Mouse (Mus musculus): Measurements from ENCODE around the gene Naa38.

The Naa38 gene

DNA sequence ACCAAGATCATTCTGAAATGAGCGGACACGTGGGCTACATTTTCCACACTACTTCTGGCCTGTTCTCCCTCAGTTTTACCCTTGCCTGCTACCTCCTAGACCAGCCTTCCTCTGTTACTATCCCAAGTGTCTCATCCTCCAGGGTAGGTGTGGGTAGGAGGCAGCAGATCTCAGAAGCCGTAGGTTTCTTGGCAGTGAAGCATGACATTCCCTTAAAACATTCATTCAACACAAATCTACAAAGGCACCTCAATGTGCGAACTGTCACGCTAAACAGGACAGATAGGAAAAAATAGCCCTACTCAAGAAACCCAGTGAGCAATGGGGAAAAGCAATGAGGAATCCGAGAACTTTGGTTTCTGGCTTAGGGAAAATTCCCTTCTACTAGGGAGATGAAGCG lies 17.3 kb downstream of the Naa38 start:
- H3K36me3 ChIP-seq (ENCODE audit: control insufficient read depth, insufficient read depth, low read length, poor library complexity, severe bottlenecking) = no peaks in the 10 kb centered on the region
- DNase-seq (ENCODE audit: low read depth, low spot score) = no peak
- no peaks in the 10 kb centered on the region for H3K27me3 ChIP-seq (ENCODE audit: control insufficient read depth, insufficient read depth, low read length, poor library complexity, severe bottlenecking)

DNA sequence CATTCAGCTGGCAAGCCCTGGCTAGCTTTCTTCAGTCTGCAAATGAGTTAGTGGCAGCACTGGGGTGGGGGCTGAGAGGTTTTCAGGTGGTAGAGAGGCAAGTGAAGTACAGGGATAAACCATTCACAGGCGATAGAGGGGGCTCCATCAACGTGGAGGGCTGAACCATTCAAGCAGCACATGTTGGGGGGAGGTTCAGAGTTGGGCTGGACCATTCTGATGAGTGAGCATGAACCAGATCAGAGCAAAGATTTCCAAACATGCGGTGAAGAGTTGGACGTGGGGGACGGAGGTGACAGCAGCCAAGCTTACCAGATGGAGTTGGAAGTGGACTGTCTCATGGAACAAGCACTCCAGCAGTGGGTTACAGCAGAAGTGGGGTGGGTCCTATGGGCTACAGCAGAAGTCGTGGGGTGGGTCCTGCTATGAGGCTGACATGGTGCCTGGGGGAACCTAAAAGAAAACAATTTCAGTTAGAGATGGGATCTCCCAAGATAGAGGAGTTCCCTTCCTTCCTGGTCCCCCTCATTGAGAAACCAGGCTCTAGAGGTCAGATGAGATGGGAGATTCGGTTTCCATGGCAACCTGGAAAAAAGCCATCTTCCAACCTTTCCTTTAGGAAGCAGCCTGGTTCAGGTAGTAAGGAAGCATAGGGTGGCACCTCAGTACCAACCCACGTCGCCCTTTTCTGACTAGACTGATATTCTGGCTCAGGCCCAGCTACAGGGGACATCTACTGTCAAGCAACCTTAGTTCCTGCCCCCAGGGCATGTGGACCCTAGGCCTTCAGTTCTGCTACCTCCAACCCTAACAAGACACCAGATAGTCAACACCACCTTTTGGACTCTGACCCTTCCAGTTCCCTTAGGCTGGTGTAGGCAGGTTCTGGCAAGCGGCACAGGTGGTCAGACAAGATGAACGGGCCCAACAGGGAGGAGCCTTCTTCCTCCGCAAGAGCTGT lies 18.2 kb downstream of the Naa38 start, which contains the start of gene Kdm6b:
Gene Kdm6b (minus strand): TSS at position 455 of the 961 bp plus-strand sequence.
- no peaks in the 10 kb centered on the region for H3K36me3 ChIP-seq (ENCODE audit: control insufficient read depth, insufficient read depth, low read length, poor library complexity, severe bottlenecking)
- peak; percentile 26 for DNase-seq (ENCODE audit: low read depth, low spot score)
- H3K27me3 ChIP-seq (ENCODE audit: control insufficient read depth, insufficient read depth, low read length, poor library complexity, severe bottlenecking) = 0 out of 2 replicates have a peak, but pooled peaks cover 3% of the 10 kb centered on the region

DNA sequence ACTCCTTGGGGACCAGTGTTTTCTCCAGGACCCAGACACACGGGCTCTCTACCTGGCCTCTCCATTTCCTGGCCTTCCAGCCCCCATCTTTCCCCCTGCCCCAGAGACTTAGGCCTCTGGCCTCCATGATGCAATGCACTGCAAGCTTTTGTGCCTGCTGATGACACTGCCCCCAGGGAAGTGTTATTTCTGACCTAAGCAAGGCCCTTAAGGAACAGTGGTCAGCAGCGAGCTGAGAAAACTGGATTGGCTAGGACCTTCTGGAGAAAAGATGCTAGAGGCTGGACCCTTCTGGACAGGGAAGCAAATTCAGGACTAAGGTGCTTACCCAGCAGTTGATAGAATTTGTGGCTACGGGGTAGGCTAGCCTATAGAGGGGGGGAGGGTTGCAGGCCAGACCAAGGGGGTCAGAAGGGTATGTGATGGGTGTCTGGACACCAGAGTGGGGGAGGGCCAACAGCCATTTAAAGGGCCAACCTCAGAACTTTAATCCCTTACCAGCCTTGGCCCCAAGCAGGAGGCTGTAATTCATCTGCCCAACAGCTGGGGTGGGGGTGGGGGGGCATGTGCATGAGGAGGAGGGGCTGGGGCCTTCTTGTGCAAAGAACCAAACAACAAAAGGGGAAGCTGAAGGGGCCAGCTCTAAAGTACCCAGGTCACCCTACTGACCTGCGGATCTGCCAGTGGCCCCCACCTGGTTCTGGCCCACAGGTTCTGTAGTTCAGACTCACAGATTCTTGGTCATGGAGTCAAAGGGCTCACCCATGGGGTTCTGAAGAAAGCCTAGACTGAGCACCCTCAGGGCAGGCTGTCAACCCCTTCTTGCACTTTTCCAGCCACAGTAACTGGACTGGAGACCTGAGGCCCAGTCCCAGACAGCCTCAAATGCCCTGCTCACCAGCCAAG lies 19.4 kb downstream of the Naa38 start:
- peak; percentile 12 for DNase-seq (ENCODE audit: low read depth, low spot score)
- Histone ChIP-seq H3K27me3 (ENCODE audit: control insufficient read depth, insufficient read depth, low read length, poor library complexity, severe bottlenecking) (0 out of 2 replicates have a peak, but pooled peaks cover 3% of the 10 kb centered on the region), H3K36me3 (ENCODE audit: control insufficient read depth, insufficient read depth, low read length, poor library complexity, severe bottlenecking) (no peaks in the 10 kb centered on the region)

DNA sequence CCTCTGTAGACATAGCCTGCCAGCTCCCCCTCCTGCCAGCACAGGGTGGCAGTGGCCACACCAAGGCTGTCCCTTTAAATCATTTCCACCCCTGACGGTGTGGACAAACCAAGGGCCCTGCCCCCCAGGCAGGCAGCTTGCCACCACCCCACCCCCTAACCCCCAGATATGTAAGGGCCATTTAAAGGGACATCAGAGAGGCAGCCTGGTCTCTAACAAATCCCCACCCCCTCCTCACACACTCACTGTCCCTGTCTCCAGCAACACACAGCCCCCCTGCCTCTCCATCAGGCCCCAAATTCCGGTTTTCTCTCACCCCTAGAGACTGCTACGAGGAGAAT lies 20.0 kb downstream of the Naa38 start:
- Histone ChIP-seq H3K36me3 (ENCODE audit: control insufficient read depth, insufficient read depth, low read length, poor library complexity, severe bottlenecking) (no peaks in the 10 kb centered on the region), H3K27me3 (ENCODE audit: control insufficient read depth, insufficient read depth, low read length, poor library complexity, severe bottlenecking) (0 out of 2 replicates have a peak, but pooled peaks cover 3% of the 10 kb centered on the region)
- DNase-seq (ENCODE audit: low read depth, low spot score) = no peak

DNA sequence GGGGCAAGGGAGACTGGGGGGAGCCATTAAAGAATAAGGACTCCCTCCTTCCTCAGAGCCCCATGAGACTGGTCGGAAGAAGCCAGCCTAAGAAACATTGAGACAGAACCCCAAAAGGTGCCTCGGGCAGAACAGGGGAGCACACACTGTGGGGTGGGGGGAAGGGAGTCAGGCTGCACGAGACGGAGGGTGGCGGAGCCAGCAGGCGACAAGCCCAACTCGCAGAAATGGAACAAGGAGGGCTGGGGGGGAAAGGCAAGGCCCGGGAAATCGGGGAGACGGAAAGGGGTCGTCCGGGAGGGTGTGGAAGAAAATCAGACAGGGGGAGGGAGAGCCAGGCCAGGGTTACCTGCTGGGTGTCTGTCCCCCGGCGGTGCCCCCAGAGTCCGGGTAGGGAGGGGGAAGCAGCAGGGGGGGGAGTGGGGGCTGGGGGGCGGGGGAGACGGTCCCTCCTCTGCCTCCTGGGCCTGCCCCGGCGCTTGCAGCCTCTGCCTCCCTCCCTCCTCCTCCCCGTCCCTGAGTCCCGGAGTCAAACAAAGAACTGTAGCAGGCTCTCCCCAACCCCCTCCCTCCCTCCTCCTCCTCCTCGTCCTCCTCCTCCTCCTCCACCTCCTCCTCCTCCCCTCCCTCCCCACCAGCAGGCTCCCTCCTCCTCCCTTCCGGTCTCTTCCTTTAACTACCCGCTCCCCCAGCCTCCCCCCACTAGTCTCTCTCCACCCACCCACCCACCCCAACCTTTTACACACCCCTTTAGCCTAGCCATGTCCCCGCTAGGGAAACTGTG lies 20.6 kb downstream of the Naa38 start:
- DNase-seq (ENCODE audit: low read depth, low spot score) = peak; percentile 22
- no peaks in the 10 kb centered on the region for H3K36me3 ChIP-seq (ENCODE audit: control insufficient read depth, insufficient read depth, low read length, poor library complexity, severe bottlenecking)
- H3K27me3 ChIP-seq (ENCODE audit: control insufficient read depth, insufficient read depth, low read length, poor library complexity, severe bottlenecking) = 0 out of 2 replicates have a peak, but pooled peaks cover 3% of the 10 kb centered on the region

DNA sequence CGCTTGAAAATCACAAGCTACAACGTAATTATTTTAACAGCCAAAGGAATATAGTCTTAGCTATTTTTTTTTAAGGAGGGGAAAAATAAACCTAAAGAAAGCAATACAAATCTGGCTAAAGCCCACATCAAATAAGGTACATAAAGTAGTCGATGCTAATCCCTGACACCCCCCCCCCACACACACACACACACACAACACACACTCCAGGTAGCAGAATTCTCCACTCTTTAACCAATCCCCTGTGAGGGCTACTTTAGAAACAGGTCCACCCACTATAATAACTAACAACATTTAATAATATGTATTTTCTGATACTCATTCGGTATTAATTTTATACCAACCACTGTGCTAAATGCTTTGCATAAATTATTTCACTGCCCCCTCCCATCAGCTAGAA lies 21.2 kb downstream of the Naa38 start:
- H3K36me3 ChIP-seq (ENCODE audit: control insufficient read depth, insufficient read depth, low read length, poor library complexity, severe bottlenecking) = no peaks in the 10 kb centered on the region
- DNase-seq (ENCODE audit: low read depth, low spot score) = no peak

DNA sequence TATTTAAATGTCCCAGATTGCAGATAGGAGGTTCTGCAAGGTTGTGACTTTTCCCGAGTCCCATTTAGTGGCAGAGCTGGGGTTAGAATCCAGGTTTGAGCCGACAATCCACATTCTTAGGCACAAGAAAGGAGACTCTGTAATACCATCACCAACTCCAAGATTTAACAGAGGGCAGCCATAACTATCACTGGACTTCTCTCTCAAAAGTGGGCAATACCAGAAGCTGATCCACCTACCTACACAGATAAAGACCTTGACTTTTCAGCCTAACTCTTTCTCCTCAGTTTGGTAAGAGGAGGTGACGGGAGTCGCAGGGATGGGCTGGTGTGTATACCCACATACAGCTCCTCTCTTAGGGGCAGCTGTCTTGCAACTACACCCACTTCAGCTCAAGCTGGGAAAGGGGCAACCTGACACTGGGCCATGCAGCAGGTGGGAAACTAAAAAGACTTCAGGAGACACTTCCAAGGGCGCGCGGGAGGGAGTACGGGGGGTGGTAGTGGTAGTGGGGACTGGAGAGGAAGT lies 21.7 kb downstream of the Naa38 start:
- Histone ChIP-seq H3K27me3 (ENCODE audit: control insufficient read depth, insufficient read depth, low read length, poor library complexity, severe bottlenecking) (0 out of 2 replicates have a peak, but pooled peaks cover 3% of the 10 kb centered on the region), H3K36me3 (ENCODE audit: control insufficient read depth, insufficient read depth, low read length, poor library complexity, severe bottlenecking) (no peaks in the 10 kb centered on the region)
- peak; percentile 6 for DNase-seq (ENCODE audit: low read depth, low spot score)

More for the DNA sequence above, 21.2 kb downstream of the Naa38 start:
- H3K27me3 ChIP-seq (ENCODE audit: control insufficient read depth, insufficient read depth, low read length, poor library complexity, severe bottlenecking) = 0 out of 2 replicates have a peak, but pooled peaks cover 3% of the 10 kb centered on the region

DNA sequence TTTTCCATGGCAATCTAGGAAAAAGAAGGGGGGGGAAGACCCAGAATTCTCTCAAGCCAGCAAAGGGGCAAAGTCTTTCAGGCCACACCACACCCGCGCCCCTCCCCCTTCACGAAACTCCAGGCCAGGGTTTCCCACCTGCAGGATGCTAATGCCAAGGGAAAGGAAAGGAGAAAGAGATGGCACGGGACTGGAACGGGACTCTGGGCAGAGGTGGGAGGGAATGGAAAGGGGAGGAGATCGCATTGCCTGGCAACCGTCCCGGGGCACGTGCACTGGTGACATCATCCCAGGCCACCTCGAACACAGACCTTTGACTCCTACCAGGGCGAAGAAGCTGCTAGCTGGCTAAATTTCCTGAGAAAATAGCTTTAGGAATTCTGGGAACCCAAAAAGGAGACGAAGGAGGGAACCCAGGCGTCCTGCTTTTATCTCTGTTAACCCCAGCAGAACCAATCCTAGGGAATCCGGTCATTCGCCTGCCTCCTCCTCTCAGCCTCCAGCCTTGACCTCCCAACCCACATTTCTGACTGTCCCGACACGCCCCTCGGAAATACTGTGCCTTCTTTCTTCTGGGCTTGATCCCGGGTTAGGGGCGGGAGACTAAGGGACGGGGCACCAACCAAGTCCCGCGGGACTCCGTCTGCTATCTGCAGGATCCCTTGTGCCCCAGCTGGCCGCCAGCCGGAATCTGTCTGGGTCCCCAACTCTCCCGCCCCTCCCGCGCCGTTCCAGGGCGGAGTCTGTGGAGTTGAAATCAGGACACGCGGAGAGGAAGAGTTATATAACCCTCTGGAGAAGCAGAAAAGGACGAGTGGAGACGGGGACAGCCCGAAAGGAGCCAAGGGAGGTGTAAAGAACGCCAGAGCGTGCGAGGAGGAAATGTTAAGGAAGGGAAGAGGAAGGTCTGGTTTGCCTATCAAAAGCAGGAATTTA lies 22.4 kb downstream of the Naa38 start:
- peak; percentile 70 for DNase-seq (ENCODE audit: low read depth, low spot score)
- Histone ChIP-seq H3K27me3 (ENCODE audit: control insufficient read depth, insufficient read depth, low read length, poor library complexity, severe bottlenecking) (0 out of 2 replicates have a peak, but pooled peaks cover 3% of the 10 kb centered on the region), H3K36me3 (ENCODE audit: control insufficient read depth, insufficient read depth, low read length, poor library complexity, severe bottlenecking) (no peaks in the 10 kb centered on the region)

DNA sequence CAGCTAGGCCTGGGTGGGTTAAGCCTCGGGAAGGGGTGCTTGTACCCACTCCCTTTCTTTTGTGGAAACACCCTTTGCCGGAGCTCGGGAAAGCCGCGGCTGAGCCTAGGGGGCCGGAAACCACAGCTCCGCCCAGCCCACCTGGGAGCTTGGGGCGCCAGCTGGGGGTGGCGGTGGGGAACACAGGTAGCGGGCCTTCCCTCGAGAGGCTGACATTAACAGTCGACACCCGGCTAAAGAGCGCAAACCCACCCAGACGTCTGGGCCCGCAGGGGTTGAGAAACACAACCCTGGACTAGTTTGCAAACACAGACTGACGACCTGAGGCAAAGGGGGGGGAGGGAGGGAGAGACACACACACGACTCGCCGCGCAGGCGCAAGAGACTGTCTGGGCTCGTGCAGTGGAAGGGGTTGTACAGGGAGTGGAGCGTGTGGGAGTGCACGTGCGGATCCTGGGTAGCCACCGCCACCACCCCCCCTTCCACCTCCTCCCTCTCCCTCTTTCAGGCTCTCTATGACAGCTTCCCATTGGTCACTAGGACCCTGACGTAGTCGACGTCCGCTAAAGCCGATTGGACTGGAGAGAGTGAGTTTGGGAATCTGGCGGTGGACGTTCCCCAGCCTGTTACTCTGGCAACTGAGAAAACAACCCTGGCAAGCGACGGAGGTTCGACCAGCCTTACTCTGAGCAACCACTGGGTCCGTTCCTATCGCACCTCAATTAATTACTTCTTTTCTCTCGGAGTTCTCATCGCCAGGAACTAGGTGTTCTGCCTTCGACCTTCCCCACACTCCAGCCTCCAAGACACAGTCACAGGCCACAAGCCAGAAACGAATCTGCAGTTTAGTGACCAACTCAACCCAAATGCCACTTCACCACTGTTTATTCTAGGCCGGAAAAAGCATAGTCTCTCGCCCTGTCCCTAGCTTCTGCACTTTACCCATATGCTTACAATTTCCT lies 23.5 kb downstream of the Naa38 start:
- Histone ChIP-seq H3K27me3 (ENCODE audit: control insufficient read depth, insufficient read depth, low read length, poor library complexity, severe bottlenecking) (0 out of 2 replicates have a peak, but pooled peaks cover 3% of the 10 kb centered on the region), H3K36me3 (ENCODE audit: control insufficient read depth, insufficient read depth, low read length, poor library complexity, severe bottlenecking) (no peaks in the 10 kb centered on the region)
- peak; percentile 89 for DNase-seq (ENCODE audit: low read depth, low spot score)

DNA sequence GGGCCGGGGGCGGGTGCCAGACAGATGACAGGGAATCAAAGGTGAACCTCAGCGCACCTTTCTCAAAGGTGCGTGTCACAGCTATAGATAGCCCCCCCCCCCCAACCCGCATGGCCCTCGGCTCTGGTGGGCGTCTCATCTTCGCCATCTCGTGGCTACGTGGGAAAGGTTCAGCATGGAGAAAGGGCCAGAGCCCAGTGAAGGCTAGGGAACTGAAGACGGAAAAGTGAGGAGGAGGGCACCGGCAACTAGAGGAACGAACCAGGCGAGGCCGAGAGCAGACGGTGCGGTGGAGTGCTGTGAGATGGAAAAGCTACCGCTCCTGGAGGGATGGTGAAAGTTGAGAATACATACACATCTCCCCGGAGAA lies 24.1 kb downstream of the Naa38 start:
- Histone ChIP-seq H3K27me3 (ENCODE audit: control insufficient read depth, insufficient read depth, low read length, poor library complexity, severe bottlenecking) (0 out of 2 replicates have a peak, but pooled peaks cover 3% of the 10 kb centered on the region), H3K36me3 (ENCODE audit: control insufficient read depth, insufficient read depth, low read length, poor library complexity, severe bottlenecking) (no peaks in the 10 kb centered on the region)
- DNase-seq (ENCODE audit: low read depth, low spot score) = peak; percentile 63

DNA sequence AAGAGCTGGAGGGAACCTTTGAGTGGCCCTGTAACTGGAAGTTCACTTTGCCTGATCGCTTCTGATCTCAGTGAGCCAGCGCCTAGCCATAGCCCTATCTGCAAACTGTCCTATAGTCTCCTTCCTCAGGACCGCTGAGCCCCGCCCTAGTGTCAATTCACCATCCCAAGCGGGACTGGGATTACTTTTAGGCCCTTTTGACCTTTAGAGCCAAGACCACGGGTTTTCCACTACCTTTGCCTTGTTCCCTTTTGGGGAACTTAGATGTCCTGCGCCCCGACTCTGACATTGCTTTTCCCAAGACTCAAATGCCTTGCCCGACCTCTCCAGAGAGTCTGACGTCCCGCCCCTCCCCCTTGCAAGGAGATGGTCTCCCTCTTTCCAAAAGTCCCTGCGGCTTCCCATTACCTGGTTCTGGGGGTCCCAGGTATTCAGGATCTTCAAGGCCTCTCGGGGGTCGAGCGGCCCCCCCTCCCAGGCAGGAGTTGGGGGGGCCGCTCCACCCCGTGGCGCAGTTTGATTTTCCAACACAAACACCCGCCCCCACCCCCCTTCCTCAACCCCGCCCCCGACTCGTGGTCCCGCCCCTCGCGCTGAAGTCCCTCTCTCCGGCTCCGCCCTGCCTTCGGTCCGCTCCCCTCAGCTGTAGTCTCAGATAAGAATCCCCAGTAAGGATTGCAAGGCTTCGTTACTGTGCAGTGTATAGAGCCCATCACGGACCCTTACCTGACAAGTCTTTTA lies 24.7 kb downstream of the Naa38 start:
- DNase-seq (ENCODE audit: low read depth, low spot score) = peak; percentile 47
- no peaks in the 10 kb centered on the region for H3K36me3 ChIP-seq (ENCODE audit: control insufficient read depth, insufficient read depth, low read length, poor library complexity, severe bottlenecking)
- 0 out of 2 replicates have a peak, but pooled peaks cover 3% of the 10 kb centered on the region for H3K27me3 ChIP-seq (ENCODE audit: control insufficient read depth, insufficient read depth, low read length, poor library complexity, severe bottlenecking)

DNA sequence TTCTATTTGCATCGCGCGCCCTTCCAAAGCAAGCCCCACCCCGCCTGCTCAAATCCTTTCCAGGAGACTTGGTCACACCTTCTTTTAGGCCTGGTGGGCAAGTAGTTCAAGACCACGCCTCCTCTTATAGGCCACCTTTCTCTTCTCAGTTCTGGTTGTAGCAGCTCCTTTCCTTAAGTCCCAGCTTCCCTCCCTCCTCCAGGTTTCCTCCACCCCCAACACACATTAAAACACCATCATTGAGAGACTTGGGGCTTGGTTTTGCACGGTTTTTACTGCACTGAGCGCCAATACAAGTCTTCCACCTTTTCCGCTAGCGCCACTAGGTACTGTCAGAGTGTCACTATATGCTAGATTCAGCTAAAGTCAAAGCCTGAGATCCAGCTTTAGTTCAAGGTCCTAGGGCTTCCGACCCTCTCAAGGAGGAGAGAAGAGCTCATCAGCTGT lies 25.3 kb downstream of the Naa38 start:
- 0 out of 2 replicates have a peak, but pooled peaks cover 3% of the 10 kb centered on the region for H3K27me3 ChIP-seq (ENCODE audit: control insufficient read depth, insufficient read depth, low read length, poor library complexity, severe bottlenecking)
- DNase-seq (ENCODE audit: low read depth, low spot score) = no peak
- no peaks in the 10 kb centered on the region for H3K36me3 ChIP-seq (ENCODE audit: control insufficient read depth, insufficient read depth, low read length, poor library complexity, severe bottlenecking)

All from splenic B cell, adult 2 months (primary cell).